Mouse (Mus musculus): Measurements from ENCODE around the gene Tspan7. TPM values are rescaled to one million over a fixed set of nuclear protein-coding genes. Genes with fewer than 3 reads are reported as not detected.
A peak's percentile ranks its signal among the peaks of the same experiment; 100 is the strongest.

Gene Tspan7
- polyA plus RNA-seq, 1 experiment from 2014 or later: 102 TPM

DNA sequence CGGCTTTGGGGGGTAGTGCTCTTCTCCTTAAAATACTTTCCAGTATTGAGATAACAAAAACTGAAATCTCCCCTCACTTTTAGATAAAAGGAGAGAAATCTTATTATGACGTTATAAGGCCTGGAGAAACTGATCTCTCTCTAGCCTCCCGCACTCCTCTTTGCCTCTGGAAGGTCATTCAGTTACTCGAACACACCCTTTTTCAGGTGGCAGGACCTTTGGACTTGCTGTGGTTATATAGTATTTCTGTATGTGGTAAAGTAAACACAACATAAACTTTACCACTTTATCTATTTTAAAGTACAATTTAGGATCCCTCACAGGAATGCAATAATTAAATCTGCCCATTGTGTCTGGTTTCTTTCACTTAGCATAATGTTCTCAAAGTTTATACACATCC, 5.0 kb upstream of the Tspan7 start:
- H3K9me3 ChIP-seq (ENCODE audit: control insufficient read depth, low read length): no peaks in the 10 kb centered on the region
- H3K27ac ChIP-seq (replicated peaks in 1 of 2; ENCODE audit: control insufficient read depth in 1 of 2, insufficient read depth in 1 of 2, low read depth in 2 of 2, low read length in 2 of 2): no peak overlapping the region
- no peak overlapping the region for H3K9ac ChIP-seq (ENCODE audit: low read length)
- 72% methylated on average over 4 of the region's 4 CpGs for WGBS
- ATAC-seq (ENCODE audit: insufficient number of reproducible peaks, insufficient read depth, low FRiP score, low read depth): no peak
- no peak overlapping the region for H3K4me3 ChIP-seq (ENCODE audit: control insufficient read depth in 1 of 2, insufficient read depth in 1 of 2, low read depth in 1 of 2, low read length in 2 of 2)
- H3K27me3 ChIP-seq (ENCODE audit: control insufficient read depth, insufficient read depth, low read length): no peaks in the 10 kb centered on the region
- H3K4me1 ChIP-seq (ENCODE audit: control insufficient read depth in 2 of 2, insufficient read depth in 2 of 2, low read length in 2 of 2): no peaks in the 10 kb centered on the region
- no peak overlapping the region for H3K4me2 ChIP-seq (ENCODE audit: low read length)
- H3K36me3 ChIP-seq (ENCODE audit: control insufficient read depth, insufficient read depth, low read length): no peaks in the 10 kb centered on the region

GRCm38 (mm10) chrX:10485664-10486211, 780 bp downstream of the Tspan7 start:
- Histone ChIP-seq H3K27me3 (ENCODE audit: control insufficient read depth, insufficient read depth, low read length) (no peaks in the 10 kb centered on the region), H3K27ac (replicated peaks in 1 of 2; ENCODE audit: control insufficient read depth in 1 of 2, insufficient read depth in 1 of 2, low read depth in 2 of 2, low read length in 2 of 2) (peak overlapping the region; percentile 28 to 76; a peak in 3 of 4 replicates), H3K4me2 (ENCODE audit: low read length) (peak overlapping the region; percentile 67), H3K9ac (ENCODE audit: low read length) (peak overlapping the region; percentile 71), H3K4me3 (ENCODE audit: control insufficient read depth in 1 of 2, insufficient read depth in 1 of 2, low read depth in 1 of 2, low read length in 2 of 2) (peak overlapping the region; percentile 55 to 76), H3K9me3 (ENCODE audit: control insufficient read depth, low read length) (no peaks in the 10 kb centered on the region), H3K4me1 (ENCODE audit: control insufficient read depth in 2 of 2, insufficient read depth in 2 of 2, low read length in 2 of 2) (no peaks in the 10 kb centered on the region), H3K36me3 (ENCODE audit: control insufficient read depth, insufficient read depth, low read length) (no peaks in the 10 kb centered on the region)
- 17% methylated on average over 27 of the region's 27 CpGs for WGBS
- peak; percentile 54; the same call in 1 of the 2 replicates for ATAC-seq (ENCODE audit: insufficient number of reproducible peaks, insufficient read depth, low FRiP score, low read depth)

DNA sequence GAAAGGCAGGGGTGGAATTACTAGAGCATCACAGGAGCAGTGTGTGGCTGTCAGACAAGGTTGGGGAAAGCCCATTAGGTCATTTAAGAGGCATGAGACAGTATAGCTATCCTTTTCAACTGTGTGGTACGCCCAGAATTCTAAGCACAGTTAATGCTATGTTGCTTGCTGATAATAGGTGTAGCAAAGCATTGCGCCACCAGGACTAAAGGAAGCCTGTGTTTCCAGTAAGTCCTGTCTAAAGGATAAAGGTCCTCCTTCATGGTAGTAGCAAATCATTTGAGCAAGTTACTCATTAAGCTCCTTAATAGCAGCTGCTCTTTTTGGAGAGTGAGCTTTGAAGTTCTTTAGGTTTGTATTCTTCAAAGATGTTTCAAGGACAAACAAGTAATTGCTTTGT, 13.6 kb downstream of the Tspan7 start:
- Histone ChIP-seq H3K27ac (replicated peaks in 1 of 2; ENCODE audit: control insufficient read depth in 1 of 2, insufficient read depth in 1 of 2, low read depth in 2 of 2, low read length in 2 of 2) (no peak overlapping the region), H3K4me1 (ENCODE audit: control insufficient read depth in 2 of 2, insufficient read depth in 2 of 2, low read length in 2 of 2) (no peaks in the 10 kb centered on the region), H3K4me2 (ENCODE audit: low read length) (no peak overlapping the region), H3K9ac (ENCODE audit: low read length) (no peak overlapping the region), H3K4me3 (ENCODE audit: control insufficient read depth in 1 of 2, insufficient read depth in 1 of 2, low read depth in 1 of 2, low read length in 2 of 2) (no peak overlapping the region), H3K9me3 (ENCODE audit: control insufficient read depth, low read length) (no peaks in the 10 kb centered on the region), H3K27me3 (ENCODE audit: control insufficient read depth, insufficient read depth, low read length) (no peaks in the 10 kb centered on the region), H3K36me3 (ENCODE audit: control insufficient read depth, insufficient read depth, low read length) (no peaks in the 10 kb centered on the region)
- 68% methylated on average over 2 of the region's 2 CpGs for WGBS
- ATAC-seq (ENCODE audit: insufficient number of reproducible peaks, insufficient read depth, low FRiP score, low read depth): no peak

GRCm38 (mm10) chrX:10502616-10503015, 17.7 kb downstream of the Tspan7 start:
- Histone ChIP-seq H3K9me3 (ENCODE audit: control insufficient read depth, low read length) (no peaks in the 10 kb centered on the region), H3K4me3 (ENCODE audit: control insufficient read depth in 1 of 2, insufficient read depth in 1 of 2, low read depth in 1 of 2, low read length in 2 of 2) (no peak overlapping the region), H3K4me2 (ENCODE audit: low read length) (no peak overlapping the region), H3K27me3 (ENCODE audit: control insufficient read depth, insufficient read depth, low read length) (no peaks in the 10 kb centered on the region), H3K27ac (replicated peaks in 1 of 2; ENCODE audit: control insufficient read depth in 1 of 2, insufficient read depth in 1 of 2, low read depth in 2 of 2, low read length in 2 of 2) (no peak overlapping the region; a peak in 1 of 4 replicates), H3K9ac (ENCODE audit: low read length) (no peak overlapping the region), H3K36me3 (ENCODE audit: control insufficient read depth, insufficient read depth, low read length) (no peaks in the 10 kb centered on the region), H3K4me1 (ENCODE audit: control insufficient read depth in 2 of 2, insufficient read depth in 2 of 2, low read length in 2 of 2) (no peaks in the 10 kb centered on the region)
- ATAC-seq (ENCODE audit: insufficient number of reproducible peaks, insufficient read depth, low FRiP score, low read depth): no peak
- WGBS: 23% methylated on average over 2 of the region's 2 CpGs

DNA sequence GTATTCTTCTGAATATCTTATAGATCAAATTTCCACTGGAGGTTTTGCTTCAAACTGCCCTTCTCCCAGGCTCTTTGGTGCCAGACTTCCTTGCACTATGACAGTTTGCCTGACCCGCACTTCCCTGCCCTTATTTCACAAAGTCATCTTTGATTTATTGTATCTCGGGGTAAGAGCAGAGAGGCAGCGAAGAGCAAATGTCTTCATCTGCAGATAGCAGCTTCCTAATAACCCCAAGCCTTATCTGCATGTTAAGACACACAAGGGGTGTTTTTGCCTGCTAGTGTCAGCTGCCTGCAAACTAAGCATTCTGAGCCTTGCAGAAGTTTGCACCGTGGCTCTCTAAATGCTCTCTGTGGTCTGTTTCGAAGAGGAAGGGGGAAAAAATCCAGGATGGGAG, 29.5 kb downstream of the Tspan7 start:
- ATAC-seq (ENCODE audit: insufficient number of reproducible peaks, insufficient read depth, low FRiP score, low read depth): no peak
- H3K27ac ChIP-seq (replicated peaks in 1 of 2; ENCODE audit: control insufficient read depth in 1 of 2, insufficient read depth in 1 of 2, low read depth in 2 of 2, low read length in 2 of 2): no peak overlapping the region

GRCm38 (mm10) chrX:10514971-10515370, 30.0 kb downstream of the Tspan7 start:
- Histone ChIP-seq H3K27ac (replicated peaks in 1 of 2; ENCODE audit: control insufficient read depth in 1 of 2, insufficient read depth in 1 of 2, low read depth in 2 of 2, low read length in 2 of 2) (no peak overlapping the region), H3K9ac (ENCODE audit: low read length) (no peak overlapping the region), H3K4me3 (ENCODE audit: control insufficient read depth in 1 of 2, insufficient read depth in 1 of 2, low read depth in 1 of 2, low read length in 2 of 2) (no peak overlapping the region), H3K9me3 (ENCODE audit: control insufficient read depth, low read length) (no peaks in the 10 kb centered on the region), H3K4me1 (ENCODE audit: control insufficient read depth in 2 of 2, insufficient read depth in 2 of 2, low read length in 2 of 2) (no peaks in the 10 kb centered on the region; a peak in 1 of 4 replicates), H3K4me2 (ENCODE audit: low read length) (no peak overlapping the region), H3K27me3 (ENCODE audit: control insufficient read depth, insufficient read depth, low read length) (no peaks in the 10 kb centered on the region), H3K36me3 (ENCODE audit: control insufficient read depth, insufficient read depth, low read length) (no peaks in the 10 kb centered on the region)
- 35% methylated on average over 3 of the region's 3 CpGs for WGBS
- ATAC-seq (ENCODE audit: insufficient number of reproducible peaks, insufficient read depth, low FRiP score, low read depth): no peak

More for the DNA sequence above, 29.5 kb downstream of the Tspan7 start:
- Histone ChIP-seq H3K36me3 (ENCODE audit: control insufficient read depth, insufficient read depth, low read length) (no peaks in the 10 kb centered on the region), H3K9ac (ENCODE audit: low read length) (no peak overlapping the region), H3K4me2 (ENCODE audit: low read length) (no peak overlapping the region), H3K4me3 (ENCODE audit: control insufficient read depth in 1 of 2, insufficient read depth in 1 of 2, low read depth in 1 of 2, low read length in 2 of 2) (no peak overlapping the region), H3K27me3 (ENCODE audit: control insufficient read depth, insufficient read depth, low read length) (no peaks in the 10 kb centered on the region), H3K4me1 (ENCODE audit: control insufficient read depth in 2 of 2, insufficient read depth in 2 of 2, low read length in 2 of 2) (no peaks in the 10 kb centered on the region; a peak in 1 of 4 replicates), H3K9me3 (ENCODE audit: control insufficient read depth, low read length) (no peaks in the 10 kb centered on the region)
- whole genome bisulfite sequencing: 40% methylated on average over 5 of the region's 5 CpGs

GRCm38 (mm10) chrX:10516448-10516847, 31.5 kb downstream of the Tspan7 start:
- H3K9ac ChIP-seq (ENCODE audit: low read length): no peak overlapping the region
- 75% methylated on average over 7 of the region's 7 CpGs for WGBS
- no peak overlapping the region for H3K27ac ChIP-seq (replicated peaks in 1 of 2; ENCODE audit: control insufficient read depth in 1 of 2, insufficient read depth in 1 of 2, low read depth in 2 of 2, low read length in 2 of 2)
- H3K4me3 ChIP-seq (ENCODE audit: control insufficient read depth in 1 of 2, insufficient read depth in 1 of 2, low read depth in 1 of 2, low read length in 2 of 2): no peak overlapping the region
- no peak overlapping the region for H3K4me2 ChIP-seq (ENCODE audit: low read length)
- no peaks in the 10 kb centered on the region for H3K27me3 ChIP-seq (ENCODE audit: control insufficient read depth, insufficient read depth, low read length)
- H3K36me3 ChIP-seq (ENCODE audit: control insufficient read depth, insufficient read depth, low read length): no peaks in the 10 kb centered on the region
- H3K9me3 ChIP-seq (ENCODE audit: control insufficient read depth, low read length): no peaks in the 10 kb centered on the region
- no peak for ATAC-seq (ENCODE audit: insufficient number of reproducible peaks, insufficient read depth, low FRiP score, low read depth)
- no peaks in the 10 kb centered on the region; a peak in 1 of 4 replicates for H3K4me1 ChIP-seq (ENCODE audit: control insufficient read depth in 2 of 2, insufficient read depth in 2 of 2, low read length in 2 of 2)

DNA sequence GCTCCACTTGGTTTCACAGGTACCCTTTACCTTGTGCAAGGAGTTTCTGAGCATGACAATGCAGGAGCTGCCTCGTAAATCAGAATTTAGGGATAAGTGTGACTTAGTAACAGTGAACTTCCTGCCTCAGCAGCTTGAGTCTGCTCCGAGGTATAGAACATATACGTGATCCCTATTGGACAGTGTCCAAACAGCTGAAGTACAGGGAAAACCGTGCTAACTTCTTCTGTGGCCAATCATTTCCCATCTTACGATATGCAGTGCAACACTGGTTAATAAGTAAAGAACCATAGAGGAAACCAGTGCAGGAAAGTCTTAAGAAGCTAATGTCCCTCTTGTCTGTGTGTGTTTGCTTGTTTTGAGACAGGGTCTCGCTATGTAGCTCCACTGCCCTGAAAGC, 32.0 kb downstream of the Tspan7 start:
- Histone ChIP-seq H3K27me3 (ENCODE audit: control insufficient read depth, insufficient read depth, low read length) (no peaks in the 10 kb centered on the region), H3K9ac (ENCODE audit: low read length) (no peak overlapping the region), H3K4me2 (ENCODE audit: low read length) (no peak overlapping the region), H3K27ac (replicated peaks in 1 of 2; ENCODE audit: control insufficient read depth in 1 of 2, insufficient read depth in 1 of 2, low read depth in 2 of 2, low read length in 2 of 2) (no peak overlapping the region), H3K9me3 (ENCODE audit: control insufficient read depth, low read length) (no peaks in the 10 kb centered on the region), H3K4me3 (ENCODE audit: control insufficient read depth in 1 of 2, insufficient read depth in 1 of 2, low read depth in 1 of 2, low read length in 2 of 2) (no peak overlapping the region), H3K36me3 (ENCODE audit: control insufficient read depth, insufficient read depth, low read length) (no peaks in the 10 kb centered on the region), H3K4me1 (ENCODE audit: control insufficient read depth in 2 of 2, insufficient read depth in 2 of 2, low read length in 2 of 2) (no peaks in the 10 kb centered on the region; a peak in 1 of 4 replicates)
- ATAC-seq (ENCODE audit: insufficient number of reproducible peaks, insufficient read depth, low FRiP score, low read depth): no peak
- 78% methylated on average over 6 of the region's 6 CpGs for WGBS

Measured in heart, embryonic 14.5 days (tissue).